Mouse (Mus musculus): ENCODE measurements around the gene Large1.

DNA sequence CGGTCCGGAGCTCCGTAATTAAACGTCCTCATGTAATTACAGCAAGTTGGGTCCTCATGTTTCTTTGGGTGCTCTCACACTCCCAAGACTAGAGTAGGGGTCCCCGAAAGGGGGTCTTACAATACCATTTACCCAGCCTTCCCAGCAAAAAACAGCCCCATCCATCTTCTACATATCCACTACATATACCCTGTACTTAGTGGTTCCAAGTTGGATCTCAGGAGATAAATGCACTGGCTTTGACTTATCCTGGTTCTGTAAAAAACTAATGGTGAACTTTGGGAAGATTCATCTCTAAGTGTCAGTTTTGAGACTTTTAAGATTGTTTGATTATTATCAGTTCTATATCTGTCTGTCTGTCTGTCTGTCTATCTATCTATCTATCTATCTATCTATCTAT, 252.3 kb downstream of the Large1 start:
- TF ChIP-seq CTCF (conservative IDR thresholded peaks at IDR 0.05; ENCODE audit: low read length), result no peak
- no peak for TF ChIP-seq POU5F1 (IDR thresholded peaks at IDR 0.05; ENCODE audit: borderline replicate concordance, low read length)

All from E14TG2a.4 (cell line).